Mouse (Mus musculus): Measurements from ENCODE around the gene Spry1. TPM values are rescaled to one million over a fixed set of nuclear protein-coding genes. Genes with fewer than 3 reads are reported as not detected.
A peak's percentile ranks its signal among the peaks of the same experiment; 100 is the strongest.

Spry1 gene
- total and polyA plus RNA-seq, 2 experiments from 2014 or later, result 7.8 to 26.4 TPM

- peak; percentile 18 for DNase-seq
- no peaks in the 10 kb centered on the region for H3K36me3 ChIP-seq (ENCODE audit: insufficient read depth)
- WGBS, result 4% methylated on average over 8 of the region's 8 CpGs
- TF ChIP-seq CTCF (IDR thresholded peaks at IDR 0.05; ENCODE audit: low read depth), result no peak
- no peak overlapping the region for H3K9ac ChIP-seq
- H3K9me3 ChIP-seq (ENCODE audit: low read length), result no peaks in the 10 kb centered on the region
- H3K4me3 ChIP-seq (ENCODE audit: low read depth, low read length), result no peak overlapping the region
- H3K27ac ChIP-seq (ENCODE audit: low read depth, low read length), result no peak overlapping the region
- ATAC-seq, result peak; percentile 36
- H3K4me1 ChIP-seq (ENCODE audit: insufficient read depth), result no peaks in the 10 kb centered on the region; the same call in 1 of the 2 replicates
- H3K4me2 ChIP-seq (ENCODE audit: low read depth), result peak overlapping the region; percentile 25; the same call in 1 of the 2 replicates
- H3K27me3 ChIP-seq (ENCODE audit: insufficient read depth, low read length), result 0 out of 2 replicates have a peak, but pooled peaks cover 3% of the 10 kb centered on the region
These were observed 17.3 kb downstream of the Spry1 start for GRCm38 (mm10) chr3:37657009-37657408.

GRCm38 (mm10) chr3:37658155-37658554 is 18.4 kb downstream of the Spry1 start:
- no peak overlapping the region for H3K4me3 ChIP-seq (ENCODE audit: low read depth, low read length)
- no peak overlapping the region for H3K4me2 ChIP-seq (ENCODE audit: low read depth)
- 65% methylated on average over 5 of the region's 5 CpGs for WGBS
- H3K27ac ChIP-seq (ENCODE audit: low read depth, low read length), result no peak overlapping the region
- DNase-seq (no peak), ATAC-seq (no peak)
- no peak for TF ChIP-seq CTCF (IDR thresholded peaks at IDR 0.05; ENCODE audit: low read depth)
- no peaks in the 10 kb centered on the region for H3K9me3 ChIP-seq (ENCODE audit: low read length)
- no peaks in the 10 kb centered on the region; the same call in 1 of the 2 replicates for H3K4me1 ChIP-seq (ENCODE audit: insufficient read depth)
- H3K27me3 ChIP-seq (ENCODE audit: insufficient read depth, low read length), result 0 out of 2 replicates have a peak, but pooled peaks cover 3% of the 10 kb centered on the region
- H3K9ac ChIP-seq, result no peak overlapping the region
- no peaks in the 10 kb centered on the region for H3K36me3 ChIP-seq (ENCODE audit: insufficient read depth)

- H3K9me3 ChIP-seq (ENCODE audit: low read length), result no peaks in the 10 kb centered on the region
- DNase-seq, result no peak
- H3K36me3 ChIP-seq (ENCODE audit: insufficient read depth), result no peaks in the 10 kb centered on the region
- ATAC-seq, result no peak
- H3K9ac ChIP-seq, result no peak overlapping the region
- TF ChIP-seq CTCF (IDR thresholded peaks at IDR 0.05; ENCODE audit: low read depth), result no peak
- H3K4me1 ChIP-seq (ENCODE audit: insufficient read depth), result no peaks in the 10 kb centered on the region
- WGBS, result 85% methylated on average over 6 of the region's 6 CpGs
- H3K4me2 ChIP-seq (ENCODE audit: low read depth), result no peak overlapping the region
- H3K27me3 ChIP-seq (ENCODE audit: insufficient read depth, low read length), result 0 out of 2 replicates have a peak, but pooled peaks cover 3% of the 10 kb centered on the region
- no peak overlapping the region for H3K27ac ChIP-seq (ENCODE audit: low read depth, low read length)
- no peak overlapping the region for H3K4me3 ChIP-seq (ENCODE audit: low read depth, low read length)
These were observed 19.9 kb downstream of the Spry1 start for GRCm38 (mm10) chr3:37659621-37660020.

- WGBS, result 30% methylated on average over 9 of the region's 9 CpGs
- Histone ChIP-seq H3K9me3 (ENCODE audit: low read length) (no peaks in the 10 kb centered on the region), H3K4me3 (ENCODE audit: low read depth, low read length) (no peak overlapping the region), H3K4me1 (ENCODE audit: insufficient read depth) (no peaks in the 10 kb centered on the region), H3K27ac (ENCODE audit: low read depth, low read length) (no peak overlapping the region), H3K36me3 (ENCODE audit: insufficient read depth) (no peaks in the 10 kb centered on the region), H3K27me3 (ENCODE audit: insufficient read depth, low read length) (no peaks in the 10 kb centered on the region), H3K4me2 (ENCODE audit: low read depth) (no peak overlapping the region), H3K9ac (no peak overlapping the region)
- DNase-seq (no peak), ATAC-seq (peak; percentile 38; the same call in 1 of the 2 replicates)
- TF ChIP-seq CTCF (IDR thresholded peaks at IDR 0.05; ENCODE audit: low read depth), result no peak
These were observed 26.8 kb downstream of the Spry1 start for GRCm38 (mm10) chr3:37666291-37667118.

- Histone ChIP-seq H3K4me3 (ENCODE audit: low read depth, low read length) (no peak overlapping the region), H3K27me3 (ENCODE audit: insufficient read depth, low read length) (no peaks in the 10 kb centered on the region), H3K36me3 (ENCODE audit: insufficient read depth) (no peaks in the 10 kb centered on the region), H3K9me3 (ENCODE audit: low read length) (no peaks in the 10 kb centered on the region), H3K4me2 (ENCODE audit: low read depth) (no peak overlapping the region), H3K27ac (ENCODE audit: low read depth, low read length) (no peak overlapping the region), H3K4me1 (ENCODE audit: insufficient read depth) (no peaks in the 10 kb centered on the region), H3K9ac (no peak overlapping the region)
- ATAC-seq, result no peak
- WGBS, result 35% methylated on average over 2 of the region's 2 CpGs
- no peak for DNase-seq
- no peak for TF ChIP-seq CTCF (IDR thresholded peaks at IDR 0.05; ENCODE audit: low read depth)
These were observed 27.3 kb downstream of the Spry1 start for GRCm38 (mm10) chr3:37667119-37667467.

- Histone ChIP-seq H3K36me3 (ENCODE audit: insufficient read depth) (no peaks in the 10 kb centered on the region), H3K4me3 (ENCODE audit: low read depth, low read length) (no peak overlapping the region), H3K9ac (no peak overlapping the region), H3K4me2 (ENCODE audit: low read depth) (no peak overlapping the region), H3K4me1 (ENCODE audit: insufficient read depth) (no peaks in the 10 kb centered on the region), H3K27me3 (ENCODE audit: insufficient read depth, low read length) (no peaks in the 10 kb centered on the region), H3K27ac (ENCODE audit: low read depth, low read length) (no peak overlapping the region), H3K9me3 (ENCODE audit: low read length) (no peaks in the 10 kb centered on the region)
- DNase-seq (no peak), ATAC-seq (no peak)
- no peak for TF ChIP-seq CTCF (IDR thresholded peaks at IDR 0.05; ENCODE audit: low read depth)
- WGBS, result 43% methylated on average over 7 of the region's 7 CpGs
These were observed 28.0 kb downstream of the Spry1 start for GRCm38 (mm10) chr3:37667736-37668135.

- no peak for DNase-seq
- WGBS, result 90% methylated on average over 12 of the region's 12 CpGs
- Histone ChIP-seq H3K9ac (no peak overlapping the region), H3K27ac (ENCODE audit: low read depth, low read length) (no peak overlapping the region), H3K4me3 (ENCODE audit: low read depth, low read length) (no peak overlapping the region), H3K4me2 (ENCODE audit: low read depth) (no peak overlapping the region), H3K27me3 (ENCODE audit: insufficient read depth, low read length) (no peaks in the 10 kb centered on the region), H3K9me3 (ENCODE audit: low read length) (no peaks in the 10 kb centered on the region), H3K4me1 (ENCODE audit: insufficient read depth) (no peaks in the 10 kb centered on the region), H3K36me3 (ENCODE audit: insufficient read depth) (no peaks in the 10 kb centered on the region)
- no peak for TF ChIP-seq CTCF (IDR thresholded peaks at IDR 0.05; ENCODE audit: low read depth)
- no peak for ATAC-seq
These were observed 28.9 kb downstream of the Spry1 start for GRCm38 (mm10) chr3:37668652-37669051.
